Mouse (Mus musculus) heart, adult 18-20 months (tissue): ENCODE measurements at regions not wholly inside any gene's neighbourhood (a gene's known extent, or its start where the extent isn't known, plus 50 kb on each side); places are given as distances from the start of the nearest gene placed in this dataset.

Experiments used
- DNase-seq, 2 experiments: peaks; one replicate each; pipeline ENCODE4 v3.0.0; 2021 to 2022; ENCODE audit warnings: mixed read lengths in 1 of 2

- DNase-seq = peak in 1 of 2 experiments; percentile 15
Observed at GRCm38 (mm10) chr5:75761459-75762310, 187.0 kb downstream of the Kit start.

GRCm38 (mm10) chr5:75756168-75756567, 181.5 kb downstream of the Kit start:
- no peak for DNase-seq

GRCm38 (mm10) chr5:75754356-75754755, 179.6 kb downstream of the Kit start:
- no peak for DNase-seq

- DNase-seq = no peak
Observed at GRCm38 (mm10) chr5:75745311-75745710, 170.6 kb downstream of the Kit start.

- DNase-seq = no peak
Observed at GRCm38 (mm10) chr5:75744475-75745045, 169.8 kb downstream of the Kit start.

- no peak for DNase-seq
Observed at GRCm38 (mm10) chr5:75739336-75739735, 164.6 kb downstream of the Kit start.

GRCm38 (mm10) chr5:75738445-75738844, 163.7 kb downstream of the Kit start:
- no peak for DNase-seq

- no peak for DNase-seq
Observed at GRCm38 (mm10) chr5:75737752-75738151, 163.0 kb downstream of the Kit start.

- no peak for DNase-seq
Observed at GRCm38 (mm10) chr5:75736318-75736717, 161.6 kb downstream of the Kit start.

GRCm38 (mm10) chr5:75734508-75734907, 159.8 kb downstream of the Kit start:
- DNase-seq = peak; percentile 54 to 79

GRCm38 (mm10) chr5:75734043-75734442, 159.3 kb downstream of the Kit start:
- DNase-seq = no peak

GRCm38 (mm10) chr5:75731236-75731635, 156.5 kb downstream of the Kit start:
- DNase-seq = no peak

- DNase-seq = peak; percentile 7 to 12
Observed at GRCm38 (mm10) chr5:75730698-75731097, 156.0 kb downstream of the Kit start.

GRCm38 (mm10) chr5:75721291-75721690, 146.6 kb downstream of the Kit start:
- no peak for DNase-seq

- DNase-seq = peak in 1 of 2 experiments; percentile 6
Observed at GRCm38 (mm10) chr5:75720091-75720940, 145.6 kb downstream of the Kit start.

GRCm38 (mm10) chr5:75718511-75719225, 144.0 kb downstream of the Kit start:
- DNase-seq = no peak
